Mouse (Mus musculus) liver, embryonic 11.5 days (tissue): ENCODE measurements around the gene Vezt. TPM values are rescaled to one million over a fixed set of nuclear protein-coding genes. Genes with fewer than 3 reads are reported as not detected.

Source experiments
- ATAC-seq: fragments of 200-750 bp; cut with Nextera tagmentation; replicated peaks from 2 replicates; pipeline ENCODE4 v1.8.0; 2017; ENCODE audit warnings: moderate number of reproducible peaks, mild to moderate bottlenecking, moderate TSS enrichment, moderate library complexity; ENCODE audit not compliant: low FRiP score
- DNase-seq: peaks from one replicate; pipeline ENCODE4 v3.0.0-alpha.2; 2017; ENCODE audit warnings: low spot score
- H3K27ac ChIP-seq: fragments of 300-500 bp; sonication (generic); 2 replicates; pipeline ENCODE4 v1.5.1; 2014; ENCODE audit warnings: mild to moderate bottlenecking, low read depth, low read length, control low read depth
- H3K27me3 ChIP-seq: fragments of 300-500 bp; sonication (generic); replicated peaks from 2 replicates; pipeline ENCODE4 v1.6.1; 2014; ENCODE audit warnings: low read length, mixed read lengths; ENCODE audit not compliant: control insufficient read depth, insufficient read depth
- H3K36me3 ChIP-seq: fragments of 300-500 bp; sonication (generic); 2 replicates; pipeline ENCODE4 v1.6.1; 2014; ENCODE audit warnings: mild to moderate bottlenecking, low read length, moderate library complexity, mixed read lengths; ENCODE audit not compliant: control insufficient read depth, insufficient read depth
- H3K4me1 ChIP-seq: fragments of 300-500 bp; sonication (generic); replicated peaks from 2 replicates; pipeline ENCODE4 v1.6.1; 2014; ENCODE audit warnings: low read length, mixed read lengths; ENCODE audit not compliant: control insufficient read depth, insufficient read depth
- H3K4me2 ChIP-seq: fragments of 300-500 bp; sonication (generic); 2 replicates; pipeline ENCODE4 v1.6.1; 2014; ENCODE audit warnings: mild to moderate bottlenecking, control low read depth, moderate library complexity
- H3K4me3 ChIP-seq: fragments of 300-500 bp; sonication (generic); 2 replicates; pipeline ENCODE4 v1.5.1; 2014; ENCODE audit warnings: low read depth, low read length, control low read depth
- H3K9ac ChIP-seq: fragments of 300-500 bp; sonication (generic); 2 replicates; pipeline ENCODE4 v1.6.1; 2014; ENCODE audit warnings: low read depth, low read length, control low read depth
- H3K9me3 ChIP-seq: fragments of 300-500 bp; sonication (generic); 2 replicates; pipeline ENCODE4 v1.6.1; 2016; ENCODE audit warnings: low read length, inconsistent platforms, mixed read lengths; ENCODE audit not compliant: control insufficient read depth
- WGBS: fragments of 180-500 bp; shearing (Covaris S2); extraction: QIAGEN DNeasy Blood & Tissue Kit; methylation state at CpG from one replicate; pipeline ENCODE4 v1.1.7; 2014; 5-methylcytosine and 5-hydroxymethylcytosine counted together
- polyA plus RNA-seq: library from polyadenylated mRNA; unstranded; fragments of >200 nt; fragmentation: Nextera tagmentation; extraction: Ambion mirVana; gene quantifications from 2 replicates; pipeline ENCODE4 v1.2.1, GENCODE M21; 2014

The Vezt gene
- polyA plus RNA-seq, 1 experiment from 2014 or later, result 18.9 TPM

DNA sequence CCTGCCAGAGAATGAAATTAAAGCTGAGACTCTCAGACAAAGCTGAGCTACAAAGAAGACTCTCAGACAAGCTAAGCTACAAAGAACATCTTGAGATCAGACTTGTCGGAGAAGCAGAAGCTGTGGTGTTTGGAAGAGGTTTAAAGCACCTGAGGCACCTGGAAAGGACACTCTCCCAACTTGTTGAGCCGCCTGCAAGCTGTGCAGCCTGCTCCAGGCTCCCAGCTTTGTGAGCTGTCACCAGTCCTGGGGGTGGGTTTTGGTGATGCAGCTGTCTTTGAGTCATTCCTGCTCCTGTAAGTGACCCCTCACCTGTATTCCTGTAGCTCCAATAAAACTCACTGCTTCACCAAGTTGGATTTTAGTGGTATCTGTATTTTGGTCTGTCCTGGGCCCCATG, 27.3 kb downstream of the Vezt start:
- Histone ChIP-seq H3K27me3 (no peaks in the 10 kb centered on the region), H3K9me3 (no peaks in the 10 kb centered on the region), H3K36me3 (peaks cover 5% of the 10 kb centered on the region; the same call in 1 of the 2 replicates), H3K4me3 (no peak overlapping the region), H3K4me1 (0 out of 2 replicates have a peak, but pooled peaks cover 3% of the 10 kb centered on the region), H3K4me2 (no peak overlapping the region), H3K9ac (no peak overlapping the region), H3K27ac (no peak overlapping the region)
- ATAC-seq, result no peak
- no peak for DNase-seq
- WGBS, result 97% methylated on average over 2 of the region's 2 CpGs

DNA sequence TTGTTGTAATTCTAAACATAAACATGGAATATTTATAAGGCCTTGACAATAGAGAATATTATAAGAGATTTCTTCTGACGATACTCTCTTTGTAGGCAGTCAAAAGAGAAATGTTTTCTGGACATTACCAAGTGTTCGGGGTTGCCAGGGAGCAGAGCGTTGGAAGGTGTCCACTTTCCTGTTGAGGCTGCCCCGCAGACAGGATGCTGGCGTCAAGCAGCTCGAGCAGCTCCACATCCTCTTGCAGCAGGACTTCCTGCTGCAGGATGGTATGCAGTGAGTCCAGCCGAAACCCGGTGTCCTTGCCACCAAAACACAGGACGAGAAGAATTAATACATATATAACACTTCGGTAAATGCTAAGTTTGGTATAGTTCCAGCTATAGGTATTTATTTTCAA, 35.4 kb downstream of the Vezt start:
- WGBS, result 72% methylated on average over 10 of the region's 10 CpGs
- Histone ChIP-seq H3K27ac (no peak overlapping the region), H3K4me3 (no peak overlapping the region), H3K4me2 (no peak overlapping the region), H3K9me3 (no peaks in the 10 kb centered on the region), H3K27me3 (no peaks in the 10 kb centered on the region), H3K4me1 (no peaks in the 10 kb centered on the region), H3K36me3 (peaks cover 32% of the 10 kb centered on the region), H3K9ac (no peak overlapping the region)
- DNase-seq, result no peak
- no peak for ATAC-seq

DNA sequence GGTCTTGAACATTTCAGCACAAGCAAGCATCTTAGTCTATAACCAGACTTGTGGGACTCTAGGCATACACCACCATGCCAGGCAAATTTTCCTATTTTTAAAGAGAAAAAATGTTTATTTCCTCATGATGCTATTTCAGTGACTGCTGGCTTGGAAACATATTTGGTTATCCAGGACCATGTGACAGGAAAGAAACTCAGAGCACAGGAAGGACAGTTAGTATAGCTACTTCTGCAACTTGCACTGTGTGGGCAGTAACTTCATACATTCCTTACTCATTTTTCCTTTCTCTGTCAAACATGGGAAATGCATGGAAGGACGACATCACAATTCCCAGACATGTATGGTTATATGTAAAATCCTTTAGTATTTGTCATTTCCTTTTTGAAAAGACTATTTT, 36.3 kb downstream of the Vezt start:
- Histone ChIP-seq H3K9ac (no peak overlapping the region), H3K4me1 (no peaks in the 10 kb centered on the region), H3K4me3 (no peak overlapping the region), H3K36me3 (peaks cover 32% of the 10 kb centered on the region), H3K4me2 (no peak overlapping the region), H3K27ac (no peak overlapping the region), H3K27me3 (no peaks in the 10 kb centered on the region), H3K9me3 (no peaks in the 10 kb centered on the region)
- DNase-seq (no peak), ATAC-seq (no peak)
- WGBS, result 64% methylated on average over 1 of the region's 1 CpGs

DNA sequence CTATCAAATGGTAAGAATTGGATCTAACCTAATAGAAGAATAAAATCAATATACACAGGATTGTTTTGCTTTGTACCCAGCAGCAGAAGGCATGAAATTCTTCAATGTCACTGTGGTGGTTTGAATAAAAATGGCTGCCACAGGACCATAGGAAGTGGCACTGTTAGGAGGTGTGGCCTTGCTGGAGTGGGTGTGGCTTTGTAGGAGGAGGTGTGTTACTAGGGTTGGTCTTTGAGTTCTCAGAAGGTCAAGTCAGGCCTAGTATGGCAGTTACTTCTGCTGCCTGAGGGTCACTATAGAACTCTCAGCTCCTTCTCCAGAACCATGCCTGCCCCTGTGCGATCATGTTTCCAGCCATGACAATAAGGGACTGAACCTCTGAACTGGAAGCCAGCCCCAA, 40.5 kb downstream of the Vezt start:
- Histone ChIP-seq H3K27ac (no peak overlapping the region), H3K4me3 (no peak overlapping the region), H3K36me3 (peaks cover 13% of the 10 kb centered on the region), H3K27me3 (no peaks in the 10 kb centered on the region), H3K4me2 (no peak overlapping the region), H3K4me1 (no peaks in the 10 kb centered on the region), H3K9ac (no peak overlapping the region), H3K9me3 (no peaks in the 10 kb centered on the region)
- 93% methylated on average over 1 of the region's 1 CpGs for WGBS
- ATAC-seq (no peak), DNase-seq (no peak)

DNA sequence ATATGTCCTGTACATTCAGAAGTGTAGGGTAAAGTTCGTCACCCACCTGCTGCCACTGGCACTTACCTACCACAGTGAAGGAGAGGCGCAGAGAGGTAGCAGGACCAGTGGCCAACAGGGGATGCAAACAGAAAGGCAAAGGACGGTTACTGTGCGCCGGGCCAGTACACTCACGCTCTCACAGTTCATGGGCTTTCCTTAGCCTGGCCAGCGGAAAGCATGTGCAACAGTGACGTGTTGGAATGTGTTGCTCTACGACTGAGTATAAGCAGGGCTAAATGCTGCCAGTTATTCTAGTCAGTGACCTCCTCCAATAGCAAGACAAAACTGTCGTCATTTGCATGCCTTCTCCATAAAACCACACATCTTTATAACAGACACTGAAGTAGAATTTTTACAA, 41.5 kb downstream of the Vezt start:
- DNase-seq (no peak), ATAC-seq (no peak)
- no peaks in the 10 kb centered on the region for H3K4me1 ChIP-seq
- H3K36me3 ChIP-seq, result peaks cover 10% of the 10 kb centered on the region; the same call in 1 of the 2 replicates
- H3K4me2 ChIP-seq, result no peak overlapping the region
- no peaks in the 10 kb centered on the region for H3K9me3 ChIP-seq
- H3K9ac ChIP-seq, result no peak overlapping the region
- WGBS, result 96% methylated on average over 10 of the region's 10 CpGs
- no peak overlapping the region for H3K27ac ChIP-seq
- H3K27me3 ChIP-seq, result no peaks in the 10 kb centered on the region
- no peak overlapping the region for H3K4me3 ChIP-seq

DNA sequence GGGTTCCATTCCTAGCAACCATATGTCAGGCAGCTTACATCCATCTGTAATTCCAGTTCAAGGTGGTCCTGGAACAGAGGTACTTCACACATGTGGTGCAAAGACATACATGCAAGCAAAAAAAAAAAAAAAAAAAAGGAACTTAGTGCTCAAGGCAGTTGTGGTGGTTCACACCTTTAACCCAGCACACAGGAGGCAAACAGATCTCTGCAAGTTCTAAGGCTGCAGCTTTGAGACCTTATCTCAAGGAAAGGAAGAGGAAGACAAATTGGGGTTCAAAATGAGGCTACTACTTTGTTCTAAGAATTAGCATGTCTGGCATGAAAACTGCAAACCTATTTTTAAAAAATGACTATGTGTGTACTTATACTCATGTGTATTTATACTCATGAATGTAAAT, 50.3 kb downstream of the Vezt start:
- Histone ChIP-seq H3K4me2 (no peak overlapping the region), H3K36me3 (peaks cover 7% of the 10 kb centered on the region; the same call in 1 of the 2 replicates), H3K4me3 (no peak overlapping the region), H3K4me1 (no peaks in the 10 kb centered on the region), H3K9ac (no peak overlapping the region), H3K27me3 (no peaks in the 10 kb centered on the region), H3K9me3 (no peaks in the 10 kb centered on the region), H3K27ac (no peak overlapping the region)
- DNase-seq (no peak), ATAC-seq (no peak)

DNA sequence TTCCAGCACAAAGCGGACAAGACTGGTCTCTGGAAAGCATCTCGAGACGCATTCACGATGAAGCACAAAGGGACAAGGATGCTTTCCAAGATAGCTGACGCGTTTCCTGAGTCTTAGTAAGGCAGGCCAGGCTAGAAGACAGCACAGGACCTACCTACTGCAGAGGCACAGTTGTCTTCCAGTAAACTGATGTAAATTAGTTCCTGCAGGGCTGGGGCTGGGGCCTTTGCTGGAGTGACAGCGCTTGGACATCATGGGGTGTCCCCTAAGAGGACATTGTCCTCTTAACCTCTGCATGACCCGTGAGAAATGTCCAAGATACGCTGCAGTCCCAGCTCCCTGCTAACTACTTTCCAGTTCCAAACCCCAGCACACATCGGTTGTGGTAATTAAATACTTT, 66.3 kb downstream of the Vezt start:
- Histone ChIP-seq H3K36me3 (peaks cover 11% of the 10 kb centered on the region; the same call in 1 of the 2 replicates), H3K4me3 (no peak overlapping the region), H3K9ac (no peak overlapping the region), H3K27ac (no peak overlapping the region), H3K4me2 (no peak overlapping the region), H3K27me3 (no peaks in the 10 kb centered on the region), H3K4me1 (no peaks in the 10 kb centered on the region), H3K9me3 (no peaks in the 10 kb centered on the region)
- DNase-seq, result no peak
- WGBS, result 75% methylated on average over 10 of the region's 10 CpGs
- ATAC-seq, result no peak

DNA sequence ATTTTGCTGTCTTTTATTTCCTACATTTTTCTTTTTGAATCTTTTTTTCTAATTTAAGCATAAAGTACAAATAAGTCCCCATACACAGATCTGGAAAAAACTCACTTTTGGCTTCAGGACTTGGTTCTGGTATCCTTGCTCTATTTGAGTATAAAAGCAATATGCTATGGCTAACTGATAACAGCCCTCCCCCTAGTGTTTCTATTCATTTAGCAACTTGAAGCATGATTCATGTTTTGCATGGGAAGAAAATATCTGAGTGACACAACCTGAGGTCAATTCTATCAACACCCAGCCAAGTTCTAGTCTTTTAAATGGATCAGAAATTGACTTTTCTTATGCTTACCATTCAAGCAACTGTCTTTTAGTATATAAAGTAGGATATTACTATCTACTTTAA, 68.1 kb downstream of the Vezt start:
- H3K9me3 ChIP-seq, result no peaks in the 10 kb centered on the region
- H3K4me1 ChIP-seq, result no peaks in the 10 kb centered on the region
- H3K4me2 ChIP-seq, result no peak overlapping the region
- no peak overlapping the region for H3K9ac ChIP-seq
- no peak for DNase-seq
- no peaks in the 10 kb centered on the region for H3K27me3 ChIP-seq
- no peak for ATAC-seq
- H3K4me3 ChIP-seq, result no peak overlapping the region
- no peak overlapping the region for H3K27ac ChIP-seq
- 0 out of 2 replicates have a peak, but pooled peaks cover 4% of the 10 kb centered on the region for H3K36me3 ChIP-seq

DNA sequence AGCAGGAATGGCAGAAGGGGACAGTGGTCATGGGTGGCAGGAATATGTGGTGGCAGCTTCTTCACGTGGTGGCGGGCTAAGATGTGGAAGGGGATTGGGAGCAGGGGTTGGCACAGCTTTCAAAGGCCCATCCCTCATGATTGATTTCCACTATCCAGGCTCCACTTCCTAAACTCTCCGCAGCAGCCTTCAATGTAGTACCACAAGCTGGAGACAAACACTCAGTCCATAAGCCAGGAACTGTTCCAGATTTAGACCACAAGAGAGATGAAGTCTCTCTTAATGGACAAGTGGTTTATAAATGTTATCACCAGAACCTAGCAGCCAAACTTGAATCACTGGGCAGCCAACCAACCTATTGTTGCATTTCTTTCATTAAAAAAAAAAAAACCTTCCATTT, 81.6 kb downstream of the Vezt start:
- no peak overlapping the region for H3K4me3 ChIP-seq
- no peak for ATAC-seq
- H3K4me2 ChIP-seq, result no peak overlapping the region
- no peaks in the 10 kb centered on the region for H3K36me3 ChIP-seq
- no peak for DNase-seq
- 78% methylated on average over 3 of the region's 3 CpGs for WGBS
- H3K4me1 ChIP-seq, result no peaks in the 10 kb centered on the region
- no peak overlapping the region for H3K9ac ChIP-seq
- no peaks in the 10 kb centered on the region for H3K27me3 ChIP-seq
- H3K27ac ChIP-seq, result no peak overlapping the region
- no peaks in the 10 kb centered on the region for H3K9me3 ChIP-seq
